Mouse (Mus musculus): ENCODE measurements at regions not wholly inside any gene's neighbourhood (a gene's known extent, or its start where the extent isn't known, plus 50 kb on each side); places are given as distances from the start of the nearest gene placed in this dataset.

- H3K4me3 ChIP-seq (ENCODE audit: low read depth, low read length), result no peak overlapping the region
- H3K4me1 ChIP-seq (ENCODE audit: control insufficient read depth, insufficient read depth, insufficient read length, low read length), result peaks cover 4% of the 10 kb centered on the region
- 37% methylated on average over 17 of the region's 17 CpGs for WGBS
- H3K27me3 ChIP-seq (ENCODE audit: control insufficient read depth, insufficient read depth, low read length), result no peaks in the 10 kb centered on the region
- no peak overlapping the region for H3K27ac ChIP-seq (ENCODE audit: insufficient read depth, low read depth, low read length)
- no peak for TF ChIP-seq CTCF (IDR thresholded peaks at IDR 0.05; ENCODE audit: extremely low read depth, insufficient read length, insufficient replicate concordance, low read depth, low read length)
- no peak for TF ChIP-seq POLR2A (IDR thresholded peaks at IDR 0.05; ENCODE audit: low read depth, low read length)
- H3K36me3 ChIP-seq (ENCODE audit: control insufficient read depth, insufficient read depth, low read length), result no peaks in the 10 kb centered on the region
Measured at GRCm38 (mm10) chr15:62903047-62903822, 941.7 kb downstream of the Gsdmc2 start.

GRCm38 (mm10) chr15:62901955-62902354, 943.0 kb downstream of the Gsdmc2 start:
- WGBS, result 83% methylated on average over 4 of the region's 4 CpGs
- no peaks in the 10 kb centered on the region for H3K36me3 ChIP-seq (ENCODE audit: control insufficient read depth, insufficient read depth, low read length)
- TF ChIP-seq CTCF (IDR thresholded peaks at IDR 0.05; ENCODE audit: extremely low read depth, insufficient read length, insufficient replicate concordance, low read depth, low read length) (no peak), POLR2A (IDR thresholded peaks at IDR 0.05; ENCODE audit: low read depth, low read length) (no peak)
- peaks cover 4% of the 10 kb centered on the region for H3K4me1 ChIP-seq (ENCODE audit: control insufficient read depth, insufficient read depth, insufficient read length, low read length)
- no peaks in the 10 kb centered on the region for H3K27me3 ChIP-seq (ENCODE audit: control insufficient read depth, insufficient read depth, low read length)
- no peak overlapping the region for H3K4me3 ChIP-seq (ENCODE audit: low read depth, low read length)
- H3K27ac ChIP-seq (ENCODE audit: insufficient read depth, low read depth, low read length), result no peak overlapping the region

GRCm38 (mm10) chr15:62889798-62890197, 955.2 kb downstream of the Gsdmc2 start:
- no peaks in the 10 kb centered on the region for H3K36me3 ChIP-seq (ENCODE audit: control insufficient read depth, insufficient read depth, low read length)
- no peak overlapping the region for H3K4me3 ChIP-seq (ENCODE audit: low read depth, low read length)
- 80% methylated on average over 4 of the region's 4 CpGs for WGBS
- H3K27ac ChIP-seq (ENCODE audit: insufficient read depth, low read depth, low read length), result no peak overlapping the region
- H3K27me3 ChIP-seq (ENCODE audit: control insufficient read depth, insufficient read depth, low read length), result no peaks in the 10 kb centered on the region
- TF ChIP-seq POLR2A (IDR thresholded peaks at IDR 0.05; ENCODE audit: low read depth, low read length), result no peak
- H3K4me1 ChIP-seq (ENCODE audit: control insufficient read depth, insufficient read depth, insufficient read length, low read length), result no peaks in the 10 kb centered on the region

- 57% methylated on average over 4 of the region's 4 CpGs for WGBS
- Histone ChIP-seq H3K4me3 (ENCODE audit: low read depth, low read length) (no peak overlapping the region), H3K27me3 (ENCODE audit: control insufficient read depth, insufficient read depth, low read length) (no peaks in the 10 kb centered on the region), H3K36me3 (ENCODE audit: control insufficient read depth, insufficient read depth, low read length) (no peaks in the 10 kb centered on the region), H3K27ac (ENCODE audit: insufficient read depth, low read depth, low read length) (no peak overlapping the region), H3K4me1 (ENCODE audit: control insufficient read depth, insufficient read depth, insufficient read length, low read length) (no peaks in the 10 kb centered on the region)
- TF ChIP-seq POLR2A (IDR thresholded peaks at IDR 0.05; ENCODE audit: low read depth, low read length), result no peak
- no peak for TF ChIP-seq CTCF (IDR thresholded peaks at IDR 0.05; ENCODE audit: extremely low read depth, insufficient read length, insufficient replicate concordance, low read depth, low read length)
Measured at GRCm38 (mm10) chr15:62885331-62885730, 959.6 kb downstream of the Gsdmc2 start.

- TF ChIP-seq CTCF (IDR thresholded peaks at IDR 0.05; ENCODE audit: extremely low read depth, insufficient read length, insufficient replicate concordance, low read depth, low read length) (no peak), POLR2A (IDR thresholded peaks at IDR 0.05; ENCODE audit: low read depth, low read length) (no peak)
- WGBS, result 61% methylated on average over 1 of the region's 1 CpGs
- Histone ChIP-seq H3K4me3 (ENCODE audit: low read depth, low read length) (no peak overlapping the region), H3K27ac (ENCODE audit: insufficient read depth, low read depth, low read length) (no peak overlapping the region), H3K27me3 (ENCODE audit: control insufficient read depth, insufficient read depth, low read length) (no peaks in the 10 kb centered on the region), H3K4me1 (ENCODE audit: control insufficient read depth, insufficient read depth, insufficient read length, low read length) (no peaks in the 10 kb centered on the region), H3K36me3 (ENCODE audit: control insufficient read depth, insufficient read depth, low read length) (no peaks in the 10 kb centered on the region)
Measured at GRCm38 (mm10) chr15:62871082-62871766, 973.8 kb downstream of the Gsdmc2 start.

GRCm38 (mm10) chr15:62862574-62862973, 982.4 kb downstream of the Gsdmc2 start:
- no peak for TF ChIP-seq POLR2A (IDR thresholded peaks at IDR 0.05; ENCODE audit: low read depth, low read length)
- TF ChIP-seq CTCF (IDR thresholded peaks at IDR 0.05; ENCODE audit: extremely low read depth, insufficient read length, insufficient replicate concordance, low read depth, low read length), result no peak
- Histone ChIP-seq H3K4me1 (ENCODE audit: control insufficient read depth, insufficient read depth, insufficient read length, low read length) (no peaks in the 10 kb centered on the region), H3K27ac (ENCODE audit: insufficient read depth, low read depth, low read length) (no peak overlapping the region), H3K4me3 (ENCODE audit: low read depth, low read length) (no peak overlapping the region), H3K27me3 (ENCODE audit: control insufficient read depth, insufficient read depth, low read length) (no peaks in the 10 kb centered on the region), H3K36me3 (ENCODE audit: control insufficient read depth, insufficient read depth, low read length) (no peaks in the 10 kb centered on the region)
- WGBS, result 77% methylated on average over 1 of the region's 1 CpGs

GRCm38 (mm10) chr15:62861422-62861821, 983.6 kb downstream of the Gsdmc2 start:
- H3K4me1 ChIP-seq (ENCODE audit: control insufficient read depth, insufficient read depth, insufficient read length, low read length), result no peaks in the 10 kb centered on the region
- H3K27me3 ChIP-seq (ENCODE audit: control insufficient read depth, insufficient read depth, low read length), result no peaks in the 10 kb centered on the region
- no peak for TF ChIP-seq CTCF (IDR thresholded peaks at IDR 0.05; ENCODE audit: extremely low read depth, insufficient read length, insufficient replicate concordance, low read depth, low read length)
- no peak for TF ChIP-seq POLR2A (IDR thresholded peaks at IDR 0.05; ENCODE audit: low read depth, low read length)
- no peak overlapping the region for H3K4me3 ChIP-seq (ENCODE audit: low read depth, low read length)
- H3K36me3 ChIP-seq (ENCODE audit: control insufficient read depth, insufficient read depth, low read length), result no peaks in the 10 kb centered on the region
- no peak overlapping the region for H3K27ac ChIP-seq (ENCODE audit: insufficient read depth, low read depth, low read length)

Data from small intestine, adult 2 months (tissue).